Mouse (Mus musculus): ENCODE results near the gene March7. TPM values are rescaled to one million over a fixed set of nuclear protein-coding genes. Genes with fewer than 3 reads are reported as not detected.

The March7 gene
- polyA plus RNA-seq, 1 experiment: not detected

DNA sequence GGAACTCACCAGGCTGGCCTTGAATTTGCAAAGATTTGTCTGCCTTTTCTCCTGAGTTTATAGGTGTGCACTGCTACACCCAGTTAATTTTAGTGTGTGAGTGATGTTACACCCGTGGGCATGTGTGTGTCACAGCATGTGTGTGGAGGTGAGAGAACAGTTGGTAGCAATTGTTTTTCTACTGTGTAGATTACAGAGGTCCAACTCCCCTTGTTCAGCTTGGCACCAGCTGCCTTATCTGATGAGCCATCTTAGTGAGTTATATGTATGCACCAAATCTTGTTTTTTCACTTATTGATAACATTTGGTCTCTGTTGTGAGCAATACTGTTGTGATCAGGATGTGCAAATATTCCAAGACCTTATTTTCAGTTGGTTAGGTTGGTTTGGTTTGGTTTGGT is 13.8 kb downstream of the March7 start:
- 46% methylated on average over 1 of the region's 1 CpGs for WGBS
- Histone ChIP-seq H3K4me1 (ENCODE audit: control insufficient read depth, insufficient read depth, low read length) (peaks cover 5% of the 10 kb centered on the region; the same call in 1 of the 2 replicates), H3K27ac (ENCODE audit: insufficient read depth, low read depth, low read length) (no peak overlapping the region), H3K4me3 (ENCODE audit: insufficient read depth, low read depth, low read length) (no peak overlapping the region)
- TF ChIP-seq CTCF (IDR thresholded peaks at IDR 0.05; ENCODE audit: insufficient read depth, low read depth, low read length): no peak

DNA sequence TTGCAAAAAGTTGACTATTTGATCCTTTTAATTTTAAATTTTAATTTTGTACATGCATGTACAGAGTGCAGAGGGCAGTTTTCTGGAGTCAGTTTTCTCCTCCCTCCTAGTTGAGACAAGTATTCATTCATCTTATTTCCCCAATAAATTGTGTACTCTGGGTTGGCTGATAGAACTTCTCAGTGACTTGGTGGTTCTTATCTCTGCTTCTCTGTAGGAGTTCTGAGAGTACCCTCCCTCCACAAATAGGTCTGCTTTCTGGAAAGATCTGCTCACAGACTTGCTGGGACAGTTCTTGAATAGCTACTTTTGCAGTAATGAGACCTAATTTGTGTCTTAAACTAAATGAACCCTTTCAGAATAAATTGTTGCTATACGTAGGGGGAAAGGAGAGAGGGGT is 18.8 kb downstream of the March7 start:
- no peak overlapping the region for H3K4me3 ChIP-seq (ENCODE audit: insufficient read depth, low read depth, low read length)
- TF ChIP-seq CTCF (IDR thresholded peaks at IDR 0.05; ENCODE audit: insufficient read depth, low read depth, low read length) (no peak), POLR2A (IDR thresholded peaks at IDR 0.05; ENCODE audit: insufficient read depth, low read depth, low read length) (no peak)
- H3K4me1 ChIP-seq (ENCODE audit: control insufficient read depth, insufficient read depth, low read length): peaks cover 2% of the 10 kb centered on the region; the same call in 1 of the 2 replicates
- 21% methylated on average over 1 of the region's 1 CpGs for WGBS
- H3K27ac ChIP-seq (ENCODE audit: insufficient read depth, low read depth, low read length): no peak overlapping the region

DNA sequence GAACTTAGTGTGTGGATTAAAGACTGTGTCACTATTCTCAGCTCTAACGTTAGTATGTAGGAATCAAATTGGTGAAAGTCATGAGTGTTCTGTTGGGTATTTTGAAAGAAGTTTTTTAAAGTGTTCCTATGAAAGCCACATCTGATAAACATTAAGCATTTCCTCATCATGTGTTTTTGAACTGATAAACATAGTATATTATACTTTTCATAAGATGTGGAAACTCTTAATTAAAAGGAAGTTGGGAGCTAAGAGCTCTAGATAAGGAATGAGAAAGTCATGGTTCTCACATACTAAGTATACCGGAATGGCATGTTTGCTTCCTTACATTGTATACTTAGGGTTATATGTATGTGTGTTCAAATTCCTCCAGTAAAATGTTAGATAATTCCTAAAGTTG is 20.7 kb downstream of the March7 start:
- Histone ChIP-seq H3K27ac (ENCODE audit: insufficient read depth, low read depth, low read length) (no peak overlapping the region), H3K4me3 (ENCODE audit: insufficient read depth, low read depth, low read length) (no peak overlapping the region), H3K4me1 (ENCODE audit: control insufficient read depth, insufficient read depth, low read length) (peaks cover 2% of the 10 kb centered on the region; the same call in 1 of the 2 replicates)
- 91% methylated on average over 2 of the region's 2 CpGs for WGBS
- TF ChIP-seq POLR2A (IDR thresholded peaks at IDR 0.05; ENCODE audit: insufficient read depth, low read depth, low read length) (no peak), CTCF (IDR thresholded peaks at IDR 0.05; ENCODE audit: insufficient read depth, low read depth, low read length) (no peak)

DNA sequence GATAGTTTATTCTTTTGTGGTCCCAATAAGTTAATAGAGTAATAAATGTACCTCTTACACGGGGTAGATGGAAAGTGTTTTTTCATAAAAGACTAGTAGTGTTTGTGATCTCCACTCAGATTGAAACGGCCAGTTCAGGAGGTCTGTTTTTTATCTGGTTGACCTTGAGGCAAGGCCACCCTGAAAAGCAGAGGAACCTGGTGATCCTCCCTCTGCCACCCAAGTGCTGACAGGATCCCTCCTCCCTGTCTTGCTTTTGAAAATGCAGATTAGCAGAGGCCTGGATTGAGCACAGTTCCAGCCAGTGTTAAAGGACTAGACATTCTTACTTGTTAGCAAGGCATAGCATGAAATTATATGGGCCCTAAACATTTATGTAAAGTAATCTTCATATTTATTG is 23.5 kb downstream of the March7 start:
- WGBS: 61% methylated on average over 2 of the region's 2 CpGs

DNA sequence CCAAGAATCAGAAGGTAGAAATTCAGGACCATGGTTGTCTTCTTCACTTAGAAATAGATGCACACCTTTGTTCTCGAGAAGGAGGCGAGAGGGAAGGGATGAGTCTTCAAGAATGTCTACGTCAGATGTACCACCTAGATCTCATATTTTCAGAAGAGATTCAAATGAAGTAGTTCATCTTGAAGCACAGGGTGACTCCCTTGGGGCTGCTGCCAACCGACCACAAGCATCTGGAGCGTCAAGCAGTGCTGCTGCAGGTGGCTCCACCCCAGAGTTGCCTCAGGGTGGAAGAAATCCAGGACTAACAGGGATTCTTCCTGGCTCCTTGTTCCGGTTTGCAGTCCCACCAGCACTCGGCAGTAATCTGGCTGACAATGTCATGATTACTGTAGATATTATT is 24.8 kb downstream of the March7 start:
- 80% methylated on average over 7 of the region's 7 CpGs for WGBS
- H3K4me1 ChIP-seq (ENCODE audit: control insufficient read depth, insufficient read depth, low read length): no peaks in the 10 kb centered on the region
- no peak overlapping the region for H3K4me3 ChIP-seq (ENCODE audit: insufficient read depth, low read depth, low read length)
- TF ChIP-seq CTCF (IDR thresholded peaks at IDR 0.05; ENCODE audit: insufficient read depth, low read depth, low read length) (no peak), POLR2A (IDR thresholded peaks at IDR 0.05; ENCODE audit: insufficient read depth, low read depth, low read length) (no peak)
- H3K27ac ChIP-seq (ENCODE audit: insufficient read depth, low read depth, low read length): no peak overlapping the region

More for the DNA sequence above, 23.5 kb downstream of the March7 start:
- H3K27ac ChIP-seq (ENCODE audit: insufficient read depth, low read depth, low read length): no peak overlapping the region
- no peak overlapping the region for H3K4me3 ChIP-seq (ENCODE audit: insufficient read depth, low read depth, low read length)
- no peak for TF ChIP-seq POLR2A (IDR thresholded peaks at IDR 0.05; ENCODE audit: insufficient read depth, low read depth, low read length)
- TF ChIP-seq CTCF (IDR thresholded peaks at IDR 0.05; ENCODE audit: insufficient read depth, low read depth, low read length): no peak
- H3K4me1 ChIP-seq (ENCODE audit: control insufficient read depth, insufficient read depth, low read length): no peaks in the 10 kb centered on the region

DNA sequence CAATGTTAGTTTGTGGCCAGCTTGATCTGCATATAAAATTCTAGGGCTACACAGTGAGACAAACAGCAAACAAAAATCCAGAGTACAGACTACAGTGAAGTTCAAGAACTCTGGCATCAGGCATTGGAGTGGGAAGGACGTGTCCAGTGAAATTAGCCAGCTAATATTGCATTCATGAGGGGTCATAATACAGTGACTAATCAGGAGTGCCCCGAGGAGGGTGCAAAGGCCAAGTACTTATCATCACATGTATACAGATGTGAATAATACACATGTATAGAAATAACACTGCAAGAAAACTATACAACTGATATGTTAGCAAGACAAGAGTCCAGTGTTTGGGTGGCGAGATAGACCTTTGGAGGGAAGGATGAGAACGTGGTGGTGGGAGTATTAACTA is 43.1 kb downstream of the March7 start:
- TF ChIP-seq CTCF (IDR thresholded peaks at IDR 0.05; ENCODE audit: insufficient read depth, low read depth, low read length) (no peak), POLR2A (IDR thresholded peaks at IDR 0.05; ENCODE audit: insufficient read depth, low read depth, low read length) (no peak)
- Histone ChIP-seq H3K4me3 (ENCODE audit: insufficient read depth, low read depth, low read length) (no peak overlapping the region), H3K4me1 (ENCODE audit: control insufficient read depth, insufficient read depth, low read length) (no peaks in the 10 kb centered on the region), H3K27ac (ENCODE audit: insufficient read depth, low read depth, low read length) (no peak overlapping the region)
- WGBS: 86% methylated on average over 4 of the region's 4 CpGs

- no peak overlapping the region for H3K4me3 ChIP-seq (ENCODE audit: insufficient read depth, low read depth, low read length)
- no peak for TF ChIP-seq POLR2A (IDR thresholded peaks at IDR 0.05; ENCODE audit: insufficient read depth, low read depth, low read length)
- TF ChIP-seq CTCF (IDR thresholded peaks at IDR 0.05; ENCODE audit: insufficient read depth, low read depth, low read length): no peak
- no peaks in the 10 kb centered on the region for H3K4me1 ChIP-seq (ENCODE audit: control insufficient read depth, insufficient read depth, low read length)
- H3K27ac ChIP-seq (ENCODE audit: insufficient read depth, low read depth, low read length): no peak overlapping the region
Observed at GRCm38 (mm10) chr2:60253506-60253905, 43.8 kb downstream of the March7 start.

- 82% methylated on average over 2 of the region's 2 CpGs for WGBS
- Histone ChIP-seq H3K4me1 (ENCODE audit: control insufficient read depth, insufficient read depth, low read length) (no peaks in the 10 kb centered on the region), H3K27ac (ENCODE audit: insufficient read depth, low read depth, low read length) (no peak overlapping the region), H3K4me3 (ENCODE audit: insufficient read depth, low read depth, low read length) (no peak overlapping the region)
- TF ChIP-seq CTCF (IDR thresholded peaks at IDR 0.05; ENCODE audit: insufficient read depth, low read depth, low read length) (no peak), POLR2A (IDR thresholded peaks at IDR 0.05; ENCODE audit: insufficient read depth, low read depth, low read length) (no peak)
Observed at GRCm38 (mm10) chr2:60256751-60257150, 47.1 kb downstream of the March7 start.

DNA sequence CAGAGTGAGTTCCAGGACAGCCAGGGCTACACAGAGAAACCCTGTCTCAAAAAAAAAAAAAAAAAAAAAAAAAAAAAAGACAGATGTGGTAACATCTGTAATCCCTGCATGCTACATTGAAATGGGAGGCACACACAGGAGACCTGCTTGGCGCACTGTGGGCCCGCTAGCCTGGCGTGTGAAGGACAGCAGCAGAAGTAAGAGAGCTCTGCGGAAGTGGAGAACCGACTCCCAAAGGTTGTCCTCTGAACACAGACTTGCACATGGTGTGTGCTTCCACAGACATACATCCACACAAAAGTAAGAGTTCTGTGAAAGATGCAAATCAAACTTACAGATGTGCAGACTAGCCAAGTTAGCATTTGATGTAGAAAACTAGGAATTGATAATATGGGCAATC is 49.5 kb downstream of the March7 start:
- no peak overlapping the region for H3K27ac ChIP-seq (ENCODE audit: insufficient read depth, low read depth, low read length)
- H3K4me1 ChIP-seq (ENCODE audit: control insufficient read depth, insufficient read depth, low read length): no peaks in the 10 kb centered on the region

DNA sequence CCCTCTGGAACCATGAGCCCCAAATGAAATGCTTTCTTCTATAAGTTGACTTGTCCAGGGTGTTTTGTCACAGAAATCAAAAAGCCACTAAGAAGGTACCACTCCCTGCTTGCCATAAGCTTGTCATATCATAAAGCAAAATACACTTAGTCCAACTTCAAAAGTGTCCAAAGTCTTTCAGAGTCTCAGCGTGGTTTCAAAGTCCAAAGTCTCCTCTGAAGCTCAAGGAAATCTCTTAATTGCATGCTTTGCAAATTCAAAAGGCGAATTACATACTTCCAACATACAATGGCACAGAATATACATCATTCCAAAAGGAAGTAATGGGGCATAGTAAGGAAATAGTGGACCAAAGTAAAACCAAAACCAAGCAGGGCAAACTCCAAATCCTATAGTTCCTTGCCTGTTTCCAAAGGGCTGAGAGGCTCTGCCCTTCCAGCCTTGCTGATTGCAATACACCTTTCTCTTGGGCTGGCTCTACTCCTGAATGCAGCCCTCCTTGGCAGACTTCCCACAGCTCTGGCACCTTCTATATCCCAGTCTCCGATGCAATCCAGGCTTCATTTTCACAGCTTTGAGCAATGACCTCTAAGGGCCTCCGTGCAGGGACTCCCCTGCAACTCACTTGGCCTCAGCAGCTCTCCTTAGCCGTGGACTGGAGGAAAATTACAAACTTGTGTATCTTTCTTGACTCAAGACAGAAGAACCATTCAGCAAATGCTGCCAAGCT is 51.1 kb downstream of the March7 start:
- WGBS: 65% methylated on average over 5 of the region's 5 CpGs
- Histone ChIP-seq H3K4me3 (ENCODE audit: insufficient read depth, low read depth, low read length) (no peak overlapping the region), H3K4me1 (ENCODE audit: control insufficient read depth, insufficient read depth, low read length) (no peaks in the 10 kb centered on the region), H3K27ac (ENCODE audit: insufficient read depth, low read depth, low read length) (no peak overlapping the region)
- no peak for TF ChIP-seq POLR2A (IDR thresholded peaks at IDR 0.05; ENCODE audit: insufficient read depth, low read depth, low read length)
- TF ChIP-seq CTCF (IDR thresholded peaks at IDR 0.05; ENCODE audit: insufficient read depth, low read depth, low read length): no peak

More for the DNA sequence above, 49.5 kb downstream of the March7 start:
- H3K4me3 ChIP-seq (ENCODE audit: insufficient read depth, low read depth, low read length): no peak overlapping the region
- no peak for TF ChIP-seq POLR2A (IDR thresholded peaks at IDR 0.05; ENCODE audit: insufficient read depth, low read depth, low read length)
- WGBS: 98% methylated on average over 5 of the region's 5 CpGs
